Mouse (Mus musculus) layer of hippocampus, postnatal 25 days (tissue): ENCODE data around the gene Celsr1. TPM values are rescaled to one million over a fixed set of nuclear protein-coding genes. Genes with fewer than 3 reads are reported as not detected.

Experiments
- total RNA-seq, 2 experiments: library from RNA; stranded (reverse); gene quantifications; 2 replicates each; pipeline ENCODE4 v1.2.3; 2021

The Celsr1 gene
- total RNA-seq, 2 experiments from 2014 or later, result 4.5 to 6.1 TPM

Other genes starting within 250 kb of the Celsr1 start
- gene Cdpf1, start 222.1 kb downstream of the Celsr1 start, total RNA-seq, result 10 to 100 TPM; 22.6 to 23.7 TPM
- gene Pkdrej, start 212.0 kb downstream of the Celsr1 start, total RNA-seq, result under 1 TPM; 0.52 to 0.54 TPM
- 1 to 10 TPM; 4.4 to 7.3 TPM for gene Ttc38, start 201.5 kb downstream of the Celsr1 start, total RNA-seq
- under 1 TPM; 0.64 to 0.92 TPM for gene Gtse1, start 174.0 kb downstream of the Celsr1 start, total RNA-seq
- 10 to 100 TPM; 25.0 to 37.2 TPM for gene Trmu, start 154.5 kb downstream of the Celsr1 start, total RNA-seq
- 10 to 100 TPM; 25.9 to 27.7 TPM for gene Gramd4, start 23.9 kb upstream of the Celsr1 start, total RNA-seq
- gene Cerk, start 152.4 kb upstream of the Celsr1 start, total RNA-seq, result 10 to 100 TPM; 46.3 to 47.4 TPM
- gene Tbc1d22a, start 180.7 kb upstream of the Celsr1 start, total RNA-seq, result 10 to 100 TPM; 33.5 to 34.5 TPM